Comparison of ENCODE assay signal across 30 mouse cellular contexts in genomic region chr4:149379881-149380280, GRCm38 (mm10). TPM values are rescaled to one million over a fixed set of nuclear protein-coding genes. Genes with fewer than 3 reads are reported as not detected.
A peak's percentile ranks its signal among the peaks of the same experiment; 100 is the strongest.
DNase-seq lines count a peak whose midpoint lies in the region; ATAC-seq and TF ChIP-seq lines count a peak whose summit lies in the region.
"Had no signal": no experiment of that assay in that cellular context is flagged by ENCODE, and none has a peak within 500 bp of the region (broad histone marks: within the 10 kb centered on the region; RNA-seq: fewer than 3 reads in every experiment).

No protein-coding gene starts in this region.

- peaks cover 44% of the 10 kb centered on the region for H3K36me3 ChIP-seq in hindbrain, embryonic 15.5 days
- 0 out of 2 replicates have a peak, but pooled peaks cover 13% of the 10 kb centered on the region for H3K36me3 ChIP-seq in hindbrain, embryonic 11.5 days (ENCODE audit: control insufficient read depth, insufficient read depth, low read length)
- peaks cover 94% of the 10 kb centered on the region for H3K36me3 ChIP-seq in E14TG2a.4 (ENCODE audit: insufficient read depth, low read length)
- H3K36me3 ChIP-seq in stomach, embryonic 14.5 days (ENCODE audit: control insufficient read depth, insufficient read depth, low read length) = peaks cover 56% of the 10 kb centered on the region

- no peak for ATAC-seq in hindbrain, embryonic 15.5 days (ENCODE audit: low FRiP score, low read depth)
- ATAC-seq in hindbrain, embryonic 11.5 days (ENCODE audit: low FRiP score) = no peak
- ATAC-seq in stomach, embryonic 14.5 days (ENCODE audit: insufficient number of reproducible peaks, insufficient read depth, low FRiP score, low read depth) = peak; percentile 75; the same call in 1 of the 2 replicates
- ATAC-seq in monocyte, adult 5-6 weeks (replicated peaks; ENCODE audit: insufficient number of reproducible peaks, low FRiP score, low TSS enrichment, poor library complexity, severe bottlenecking) = no peak
- ATAC-seq: forebrain, embryonic 14.5 days; inflammation-experienced regulatory T-cells, adult 6 months had no signal

- no peak overlapping the region for H3K9ac ChIP-seq in hindbrain, embryonic 15.5 days
- no peak overlapping the region for H3K9ac ChIP-seq in hindbrain, embryonic 11.5 days (ENCODE audit: low read depth, low read length)
- no peak overlapping the region for H3K9ac ChIP-seq in stomach, embryonic 14.5 days (replicated peaks; ENCODE audit: low read depth, low read length)
- H3K9ac ChIP-seq: embryonic facial prominence, embryonic 12.5 days; heart, embryonic 12.5 days; liver, embryonic 15.5 days; lung, embryonic 14.5 days; neural tube, embryonic 13.5 days had no signal

- DNase-seq in hindbrain, embryonic 11.5 days (ENCODE audit: low spot score) = no peak
- peak; percentile 44 for DNase-seq in ZHBTc4 (ENCODE audit: low read depth, low spot score)
- DNase-seq in adrenal gland, postnatal 25 days = no peak
- DNase-seq: adrenal gland, postnatal 10 days; cerebellum, adult 11 months; cerebellum, adult 9-10 months; cerebellum, postnatal 36 days; gastrocnemius, adult 2 months; gastrocnemius, postnatal 36 days; heart, adult 18-20 months; kidney, adult 8-10 months; kidney, postnatal 10 days; layer of hippocampus, adult 9-11 months; liver; lung, embryonic 14.5 days; lung, postnatal 14 days; thymus, adult 2 months; thymus, postnatal 4 days had no signal

- WGBS in hindbrain, embryonic 15.5 days = 88% methylated on average over 17 of the region's 17 CpGs
- 91% methylated on average over 17 of the region's 17 CpGs for WGBS in hindbrain, embryonic 11.5 days
- 83% methylated on average over 17 of the region's 17 CpGs for WGBS in stomach, embryonic 14.5 days

- H3K4me2 ChIP-seq in hindbrain, embryonic 15.5 days = no peak overlapping the region
- no peak overlapping the region for H3K4me2 ChIP-seq in hindbrain, embryonic 11.5 days (replicated peaks; ENCODE audit: low read depth, low read length)
- no peak overlapping the region for H3K4me2 ChIP-seq in stomach, embryonic 14.5 days (replicated peaks; ENCODE audit: low read depth, low read length)
- H3K4me2 ChIP-seq: embryonic facial prominence, embryonic 12.5 days; heart, embryonic 12.5 days; liver, embryonic 15.5 days; lung, embryonic 14.5 days; neural tube, embryonic 13.5 days had no signal

- TF ChIP-seq CTCF in E14TG2a.4 (conservative IDR thresholded peaks at IDR 0.05; ENCODE audit: low read length) = no peak

- no peaks in the 10 kb centered on the region for H3K27me3 ChIP-seq in hindbrain, embryonic 15.5 days
- no peaks in the 10 kb centered on the region for H3K27me3 ChIP-seq in hindbrain, embryonic 11.5 days (ENCODE audit: control insufficient read depth, insufficient read depth, low read length)
- no peaks in the 10 kb centered on the region for H3K27me3 ChIP-seq in E14TG2a.4 (ENCODE audit: insufficient read depth, low read length)
- H3K27me3 ChIP-seq in stomach, embryonic 14.5 days (ENCODE audit: control insufficient read depth, insufficient read depth, low read length) = no peaks in the 10 kb centered on the region
- H3K27me3 ChIP-seq: CH12.LX; embryonic facial prominence, embryonic 12.5 days; heart, embryonic 12.5 days; liver, embryonic 15.5 days; neural tube, embryonic 13.5 days had no signal

- H3K27ac ChIP-seq in hindbrain, embryonic 15.5 days (replicated peaks) = 0 out of 2 replicates have a peak overlapping the region, but pooled peaks have one; percentile 12
- H3K27ac ChIP-seq in hindbrain, embryonic 11.5 days (ENCODE audit: low read depth, low read length) = no peak overlapping the region
- H3K27ac ChIP-seq in stomach, embryonic 14.5 days (ENCODE audit: low read length) = 0 out of 2 replicates have a peak overlapping the region, but pooled peaks have one; percentile 1
- H3K27ac ChIP-seq: embryonic facial prominence, embryonic 12.5 days; gastrocnemius, adult 2 months; liver, embryonic 15.5 days; neural tube, embryonic 13.5 days had no signal

- no peaks in the 10 kb centered on the region for H3K9me3 ChIP-seq in hindbrain, embryonic 15.5 days
- no peaks in the 10 kb centered on the region for H3K9me3 ChIP-seq in hindbrain, embryonic 11.5 days (ENCODE audit: control insufficient read depth, low read length)
- H3K9me3 ChIP-seq in E14TG2a.4 (ENCODE audit: low read length) = no peaks in the 10 kb centered on the region
- no peaks in the 10 kb centered on the region for H3K9me3 ChIP-seq in stomach, embryonic 14.5 days (ENCODE audit: control insufficient read depth, low read depth, low read length)
- H3K9me3 ChIP-seq: embryonic facial prominence, embryonic 12.5 days; G1E; heart, embryonic 12.5 days; liver, embryonic 15.5 days; neural tube, embryonic 13.5 days had no signal

- H3K4me1 ChIP-seq in hindbrain, embryonic 15.5 days (replicated peaks) = peaks cover 6% of the 10 kb centered on the region; the same call in 1 of the 2 replicates
- no peaks in the 10 kb centered on the region for H3K4me1 ChIP-seq in hindbrain, embryonic 11.5 days (replicated peaks; ENCODE audit: control insufficient read depth, insufficient read depth, low read length)
- H3K4me1 ChIP-seq in E14TG2a.4 (replicated peaks; ENCODE audit: low read depth, low read length) = peaks cover 53% of the 10 kb centered on the region
- H3K4me1 ChIP-seq in stomach, embryonic 14.5 days (ENCODE audit: control insufficient read depth, insufficient read depth, low read length) = no peaks in the 10 kb centered on the region
- H3K4me1 ChIP-seq: liver, embryonic 15.5 days had no signal

- H3K4me3 ChIP-seq in hindbrain, embryonic 15.5 days = no peak overlapping the region
- no peak overlapping the region for H3K4me3 ChIP-seq in hindbrain, embryonic 11.5 days (ENCODE audit: low read depth, low read length)
- peak overlapping the region; percentile 41 for H3K4me3 ChIP-seq in E14TG2a.4 (replicated peaks; ENCODE audit: low read length)
- no peak overlapping the region for H3K4me3 ChIP-seq in stomach, embryonic 14.5 days (ENCODE audit: low read depth, low read length)
- H3K4me3 ChIP-seq: embryonic facial prominence, embryonic 12.5 days; gastrocnemius, adult 2 months; heart, embryonic 12.5 days; liver, embryonic 15.5 days; neural tube, embryonic 13.5 days had no signal

RNA-seq across cellular contexts. Expression of gene Ube4b, which starts 46.7 kb away (rescaled TPM):
- polyA plus RNA-seq in hindbrain, embryonic 15.5 days (2015; fragmentation: Nextera tagmentation; extraction: Ambion mirVana) = 57.5 and 63.6 TPM in 2 replicates
- 53.3 and 58.9 TPM in 2 replicates for polyA plus RNA-seq in hindbrain, embryonic 11.5 days (2014; fragmentation: Nextera tagmentation; extraction: Ambion mirVana)
- polyA plus RNA-seq in stomach, embryonic 14.5 days (2014; fragmentation: Nextera tagmentation; extraction: Ambion mirVana) = 41.7 and 44.3 TPM in 2 replicates
- 105 and 111 TPM in 2 replicates for total RNA-seq in adrenal gland, postnatal 25 days (2021)
- 19.5 to 29.6 TPM (median 20.9 TPM) in 3 replicates for total RNA-seq in monocyte, adult 5-6 weeks (2017)
